ENCODE assay signal across 14 mouse cellular contexts in the genomic region with DNA sequence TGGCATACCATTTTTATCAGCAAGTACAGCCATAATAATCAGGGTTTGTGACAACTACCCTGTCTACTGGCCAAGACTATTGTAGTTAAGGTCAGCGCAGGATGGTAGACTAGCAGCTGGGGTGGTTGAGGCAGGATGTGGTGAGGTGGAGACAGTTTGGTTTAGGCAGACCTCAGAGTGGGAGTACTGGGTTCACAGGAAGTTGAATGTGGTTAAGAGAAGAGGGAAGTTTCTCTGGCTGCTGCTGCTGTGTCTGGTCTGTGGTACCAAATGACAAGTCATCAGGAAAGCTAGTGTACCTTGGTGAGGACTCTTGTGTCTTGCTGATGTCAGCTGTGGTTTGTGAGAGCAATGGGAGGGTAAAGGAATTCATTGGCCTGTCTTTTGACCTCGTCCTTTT. TPM values are rescaled to one million over a fixed set of nuclear protein-coding genes. Genes with fewer than 3 reads are reported as not detected.
DNase-seq lines count a peak whose midpoint lies in the region; ATAC-seq lines count a peak whose summit lies in the region.
"Had no signal": no experiment of that assay in that cellular context is flagged by ENCODE, and none has a peak within 500 bp of the region (broad histone marks: within the 10 kb centered on the region; RNA-seq: fewer than 3 reads in every experiment).

No protein-coding gene starts in this region.

- H3K4me2 ChIP-seq in heart, embryonic 11.5 days: no peak overlapping the region
- H3K4me2 ChIP-seq: embryonic facial prominence, embryonic 13.5 days; heart, embryonic 15.5 days; liver, embryonic 15.5 days; neural tube, embryonic 12.5 days had no signal

- H3K27ac ChIP-seq in heart, embryonic 11.5 days (ENCODE audit: low read depth, low read length): no peak overlapping the region
- H3K27ac ChIP-seq: embryonic facial prominence, embryonic 13.5 days; heart, embryonic 15.5 days; liver, embryonic 15.5 days; neural tube, embryonic 12.5 days had no signal

- 71% methylated on average over 2 of the region's 2 CpGs for WGBS in heart, embryonic 11.5 days (ENCODE audit: insufficient replicate concordance)

- no peaks in the 10 kb centered on the region for H3K9me3 ChIP-seq in heart, embryonic 11.5 days (replicated peaks; ENCODE audit: control insufficient read depth, low read length)
- H3K9me3 ChIP-seq: embryonic facial prominence, embryonic 13.5 days; heart, embryonic 15.5 days; liver, embryonic 15.5 days; neural tube, embryonic 12.5 days had no signal

- H3K27me3 ChIP-seq in heart, embryonic 11.5 days (ENCODE audit: control insufficient read depth, insufficient read depth, low read length): no peaks in the 10 kb centered on the region
- H3K27me3 ChIP-seq: embryonic facial prominence, embryonic 13.5 days; heart, embryonic 15.5 days; liver, embryonic 15.5 days; neural tube, embryonic 12.5 days had no signal

- no peak overlapping the region for H3K9ac ChIP-seq in heart, embryonic 11.5 days (ENCODE audit: low read depth, low read length)
- H3K9ac ChIP-seq: embryonic facial prominence, embryonic 13.5 days; heart, embryonic 15.5 days; liver, embryonic 15.5 days; neural tube, embryonic 12.5 days had no signal

- no peak for ATAC-seq in heart, embryonic 11.5 days (replicated peaks; ENCODE audit: insufficient number of reproducible peaks, low FRiP score, low TSS enrichment)
- peak; percentile 97 for ATAC-seq in common myeloid progenitor, adult 5-6 weeks (replicated peaks; ENCODE audit: low read depth, poor library complexity, severe bottlenecking)
- ATAC-seq: intestine, embryonic 16.5 days had no signal

- DNase-seq in heart, adult 11 months: peak; percentile 87
- DNase-seq in 416B (ENCODE audit: low read depth): peak; percentile 98
- DNase-seq in naive thymus-derived CD4-positive, alpha-beta T cell, adult 2 months (ENCODE audit: low read depth): peak; percentile 67
- DNase-seq in cerebellum, adult 9-11 months: no peak
- no peak for DNase-seq in embryo, embryonic 11 days
- DNase-seq in frontal cortex, postnatal 25 days (ENCODE audit: low spot score in 2 of 2): no peak
- DNase-seq: right cerebral cortex, postnatal 25 days had no signal

- H3K4me3 ChIP-seq in heart, embryonic 11.5 days (ENCODE audit: low read depth, low read length): no peak overlapping the region
- H3K4me3 ChIP-seq: embryonic facial prominence, embryonic 13.5 days; heart, embryonic 15.5 days; liver, embryonic 15.5 days; neural tube, embryonic 12.5 days had no signal

- peaks cover 54% of the 10 kb centered on the region for H3K36me3 ChIP-seq in heart, embryonic 11.5 days (ENCODE audit: control insufficient read depth, insufficient read depth, low read length)

- no peaks in the 10 kb centered on the region for H3K4me1 ChIP-seq in heart, embryonic 11.5 days (ENCODE audit: control insufficient read depth, insufficient read depth, low read length)
- H3K4me1 ChIP-seq: embryonic facial prominence, embryonic 13.5 days; heart, embryonic 15.5 days; liver, embryonic 15.5 days; neural tube, embryonic 12.5 days had no signal

RNA-seq across cellular contexts. Expression of gene Pla2g4c, which starts 21.7 kb away (rescaled TPM):
- 0.73 and 1.4 TPM in 2 replicates for polyA plus RNA-seq in heart, embryonic 11.5 days (2014; fragmentation: Nextera tagmentation; extraction: Ambion mirVana)
- total RNA-seq in common myeloid progenitor, adult 5-6 weeks (2017): 4.0 and 4.7 TPM in 2 replicates

RNA-seq across cellular contexts. Expression of gene Zswim9, which starts 24.3 kb away (rescaled TPM):
- polyA plus RNA-seq in heart, embryonic 11.5 days (2014; fragmentation: Nextera tagmentation; extraction: Ambion mirVana): 3.4 and 6.3 TPM in 2 replicates
- total RNA-seq in common myeloid progenitor, adult 5-6 weeks (2017): 4.8 and 6.9 TPM in 2 replicates

RNA-seq across cellular contexts. Expression of gene Lig1, which starts 25.7 kb away (rescaled TPM):
- polyA plus RNA-seq in heart, embryonic 11.5 days (2014; fragmentation: Nextera tagmentation; extraction: Ambion mirVana): 84.6 and 95.3 TPM in 2 replicates
- total RNA-seq in common myeloid progenitor, adult 5-6 weeks (2017): 94.5 and 102 TPM in 2 replicates

Comparison
In these comparisons a context has a peak if more than half of its experiments do, and no peak if none do; other contexts are left out.
1. DNase-seq: peak in heart, adult 11 months (single experiment), 416B (single experiment) and naive thymus-derived CD4-positive, alpha-beta T cell, adult 2 months (single experiment); none in cerebellum, adult 9-11 months (single experiment), embryo, embryonic 11 days (single experiment) and frontal cortex, postnatal 25 days (0 of 2).